Mouse (Mus musculus) lung, embryonic 14.5 days (tissue): Measurements from ENCODE around the gene Hoxa3. TPM values are rescaled to one million over a fixed set of nuclear protein-coding genes. Genes with fewer than 3 reads are reported as not detected.

ENCODE experiments used
- ATAC-seq: fragments of 200-750 bp; cut with Nextera tagmentation; 2 replicates; pipeline ENCODE4 v1.8.0; 2017; ENCODE audit warnings: mild to moderate bottlenecking, moderate TSS enrichment, moderate library complexity; ENCODE audit not compliant: insufficient read depth
- DNase-seq: peaks from one replicate; pipeline ENCODE4 v3.0.0-alpha.2; 2015
- H3K27ac ChIP-seq: fragments of 300-500 bp; sonication (generic); 2 replicates; pipeline ENCODE4 v1.5.1; 2014; ENCODE audit warnings: low read depth, mild to moderate bottlenecking, moderate library complexity
- H3K27me3 ChIP-seq: fragments of 300-500 bp; sonication (generic); 2 replicates; pipeline ENCODE4 v1.6.1; 2014; ENCODE audit warnings: low read length, control low read depth; ENCODE audit not compliant: insufficient read depth
- H3K36me3 ChIP-seq: fragments of 300-500 bp; sonication (generic); 2 replicates; pipeline ENCODE4 v1.6.1; 2014; ENCODE audit warnings: control low read depth; ENCODE audit not compliant: insufficient read depth
- H3K4me1 ChIP-seq: fragments of 300-500 bp; sonication (generic); 2 replicates; pipeline ENCODE4 v1.6.1; 2014; ENCODE audit warnings: antibody characterized with exemption, control low read depth; ENCODE audit not compliant: insufficient read depth
- H3K4me2 ChIP-seq: fragments of 300-500 bp; sonication (generic); 2 replicates; pipeline ENCODE4 v1.6.1; 2014; ENCODE audit warnings: mild to moderate bottlenecking
- H3K4me3 ChIP-seq: fragments of 300-500 bp; sonication (generic); 2 replicates; pipeline ENCODE4 v1.5.1; 2014; ENCODE audit warnings: low read depth, low read length
- H3K9ac ChIP-seq: fragments of 300-500 bp; sonication (generic); 2 replicates; pipeline ENCODE4 v1.6.1; 2014
- H3K9me3 ChIP-seq: fragments of 300-500 bp; sonication (generic); 2 replicates; pipeline ENCODE4 v1.6.1; 2016; ENCODE audit warnings: low read depth, low read length, control low read depth
- CTCF ChIP-seq: IDR thresholded peaks from 2 replicates; pipeline ENCODE4 v1.5.1; 2016; ENCODE audit warnings: antibody characterized with exemption, low read depth
- WGBS: fragments of 180-500 bp; shearing (Covaris S2); extraction: QIAGEN DNeasy Blood & Tissue Kit; methylation state at CpG from one replicate; pipeline ENCODE4 v1.1.7; 2014; 5-methylcytosine and 5-hydroxymethylcytosine counted together
- polyA plus RNA-seq: library from polyadenylated mRNA; unstranded; fragments of >200 nt; fragmentation: Nextera tagmentation; extraction: Ambion mirVana; gene quantifications from 2 replicates; pipeline ENCODE4 v1.2.1, GENCODE M21; 2014

Gene Hoxa3
- polyA plus RNA-seq, 1 experiment from 2014 or later, result 11.3 TPM

DNA sequence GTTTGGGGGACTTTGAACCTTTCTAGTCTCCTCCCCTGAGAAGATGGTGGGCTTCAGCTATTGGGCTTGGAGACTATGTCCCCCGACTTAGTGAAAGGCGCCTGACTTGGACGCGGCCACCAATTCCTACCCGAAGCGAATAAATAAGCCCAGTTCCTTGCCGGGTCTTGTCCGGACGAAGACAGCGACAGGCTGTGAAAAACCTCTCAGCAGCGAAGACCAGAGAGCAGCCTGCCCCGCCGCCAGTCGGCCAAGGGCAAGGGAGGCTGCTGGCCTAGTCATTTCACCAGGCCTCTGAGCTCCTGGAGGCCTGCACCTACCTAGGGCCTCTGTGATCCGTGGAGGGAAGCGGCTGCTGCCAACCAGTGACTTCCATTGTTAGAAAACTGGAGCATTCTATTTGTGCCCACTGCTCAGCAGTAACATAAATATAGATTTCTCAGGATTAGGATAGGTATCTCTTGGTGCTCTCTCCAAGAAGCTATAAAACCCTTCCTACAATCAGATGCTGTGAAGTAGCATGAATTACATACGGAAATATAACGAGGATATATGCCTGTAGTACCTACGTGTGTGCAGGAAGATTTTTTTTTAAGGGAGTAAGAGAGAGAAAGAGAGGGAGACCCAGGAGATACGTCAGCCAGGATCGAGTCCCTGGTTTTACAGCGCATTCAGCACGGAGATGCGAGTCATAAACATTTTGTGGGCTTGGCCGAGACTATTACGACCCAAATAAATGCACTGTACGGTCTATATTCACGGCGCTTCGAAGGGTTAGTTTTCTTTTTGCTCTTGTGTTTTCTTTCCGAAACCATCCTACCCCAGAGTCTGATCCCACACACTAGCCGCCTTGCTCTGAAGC is 7.1 kb upstream of the Hoxa3 start:
- Histone ChIP-seq H3K9ac (no peak overlapping the region), H3K9me3 (no peaks in the 10 kb centered on the region), H3K36me3 (no peaks in the 10 kb centered on the region), H3K27ac (no peak overlapping the region), H3K4me3 (peak overlapping the region; percentile 58; the same call in 1 of the 2 replicates), H3K4me1 (no peaks in the 10 kb centered on the region), H3K4me2 (peak overlapping the region; percentile 94), H3K27me3 (peaks cover 99% of the 10 kb centered on the region)
- 43% methylated on average over 32 of the region's 32 CpGs for whole genome bisulfite sequencing
- no peak for ATAC-seq
- TF ChIP-seq CTCF, result no peak
- DNase-seq, result no peak

DNA sequence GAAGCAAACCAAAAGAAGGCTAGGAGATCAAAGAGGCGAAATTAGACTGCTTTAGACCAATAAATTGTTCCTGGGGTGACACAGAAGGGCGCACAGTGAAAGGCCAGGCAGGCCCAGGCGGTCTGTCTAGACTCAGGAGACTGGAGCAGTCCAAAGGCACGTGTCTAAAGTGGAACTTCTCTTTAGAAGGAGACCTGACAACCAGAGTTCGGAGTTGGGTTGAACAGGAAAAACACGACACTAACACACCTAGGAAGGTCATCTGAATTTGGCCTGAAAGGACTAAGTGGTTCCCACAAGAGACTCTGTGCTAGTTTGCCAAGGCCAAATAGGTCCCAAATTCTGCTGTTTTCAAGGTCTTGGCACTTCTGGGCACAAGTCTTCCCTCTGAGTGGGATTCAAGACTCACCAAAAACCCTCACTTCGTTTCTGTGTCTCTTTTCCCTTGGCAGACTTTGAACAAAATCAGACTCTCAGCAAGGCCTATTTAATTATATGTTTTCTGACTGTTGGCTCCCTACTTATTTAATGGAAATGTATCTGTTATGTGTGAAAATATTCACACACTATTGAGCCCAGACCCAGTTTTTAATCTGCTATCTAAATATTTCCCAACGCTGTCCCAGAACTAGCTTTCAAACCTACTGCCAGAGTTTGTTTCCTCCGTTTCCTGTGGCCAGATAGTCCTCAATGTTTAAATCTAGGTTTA is 6.3 kb upstream of the Hoxa3 start:
- no peak for DNase-seq

GRCm38 (mm10) chr6:52218643-52219215 is 5.6 kb upstream of the Hoxa3 start:
- no peaks in the 10 kb centered on the region for H3K9me3 ChIP-seq
- H3K4me3 ChIP-seq, result no peak overlapping the region
- H3K4me1 ChIP-seq, result no peaks in the 10 kb centered on the region
- no peak overlapping the region for H3K9ac ChIP-seq
- ATAC-seq (no peak), DNase-seq (peak; percentile 20)
- H3K27ac ChIP-seq, result no peak overlapping the region
- WGBS, result 22% methylated on average over 14 of the region's 14 CpGs
- peaks cover 99% of the 10 kb centered on the region for H3K27me3 ChIP-seq
- H3K36me3 ChIP-seq, result no peaks in the 10 kb centered on the region
- no peak for TF ChIP-seq CTCF
- no peak overlapping the region for H3K4me2 ChIP-seq

More for the DNA sequence above, 6.3 kb upstream of the Hoxa3 start:
- ATAC-seq, result no peak
- H3K27me3 ChIP-seq, result peaks cover 99% of the 10 kb centered on the region
- WGBS, result 52% methylated on average over 9 of the region's 9 CpGs
- H3K9ac ChIP-seq, result no peak overlapping the region
- H3K27ac ChIP-seq, result no peak overlapping the region
- TF ChIP-seq CTCF, result no peak
- no peak overlapping the region for H3K4me3 ChIP-seq
- H3K4me1 ChIP-seq, result no peaks in the 10 kb centered on the region
- no peaks in the 10 kb centered on the region for H3K36me3 ChIP-seq
- H3K9me3 ChIP-seq, result no peaks in the 10 kb centered on the region
- no peak overlapping the region for H3K4me2 ChIP-seq

DNA sequence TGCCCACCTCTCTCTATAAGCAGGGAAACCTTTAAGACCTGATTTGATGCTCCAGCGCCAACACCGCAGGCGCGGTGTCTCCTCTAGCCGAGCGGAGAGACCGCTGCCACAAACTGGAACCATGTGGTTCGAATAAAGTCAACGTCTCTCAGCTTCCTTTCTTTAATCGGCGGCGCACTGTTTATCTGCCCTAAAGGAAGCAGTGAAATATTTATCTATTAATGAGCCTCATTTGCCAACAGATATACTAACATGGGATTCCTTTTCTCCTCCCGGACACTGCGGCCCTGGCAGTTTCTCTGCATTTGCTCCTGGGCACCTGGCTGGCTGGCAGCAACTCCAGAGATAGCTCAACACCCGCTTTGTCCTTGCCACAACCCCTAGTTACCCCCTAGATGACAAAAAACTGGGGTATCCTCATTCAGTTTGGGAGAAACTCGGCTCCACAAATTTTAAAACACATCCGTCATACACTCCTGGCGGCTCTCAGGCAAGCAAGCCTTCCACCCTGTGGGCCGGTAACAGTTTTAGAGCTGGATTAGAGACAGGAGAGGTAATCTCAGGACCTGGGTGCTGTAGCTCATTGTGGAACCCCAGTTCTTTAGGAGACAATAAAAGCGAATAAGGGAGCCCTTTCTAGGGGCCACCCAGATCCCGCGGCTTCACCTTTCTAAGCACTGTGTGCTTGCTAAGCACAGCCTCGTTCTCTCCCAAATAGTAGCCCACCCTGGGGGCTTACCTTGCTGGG is 4.9 kb upstream of the Hoxa3 start:
- ATAC-seq (no peak), DNase-seq (peak; percentile 58)
- Histone ChIP-seq H3K36me3 (no peaks in the 10 kb centered on the region), H3K27ac (no peak overlapping the region), H3K9ac (no peak overlapping the region), H3K9me3 (no peaks in the 10 kb centered on the region), H3K4me1 (no peaks in the 10 kb centered on the region), H3K4me3 (peak overlapping the region; percentile 47), H3K4me2 (peak overlapping the region; percentile 81), H3K27me3 (peaks cover 99% of the 10 kb centered on the region)
- no peak for TF ChIP-seq CTCF
- 10% methylated on average over 23 of the region's 23 CpGs for WGBS

- TF ChIP-seq CTCF, result no peak
- DNase-seq (peak; percentile 86), ATAC-seq (peak; percentile 45)
- Histone ChIP-seq H3K27ac (no peak overlapping the region), H3K36me3 (no peaks in the 10 kb centered on the region), H3K9ac (peak overlapping the region; percentile 4; the same call in 1 of the 2 replicates), H3K4me1 (no peaks in the 10 kb centered on the region), H3K4me3 (peak overlapping the region; percentile 47), H3K27me3 (peaks cover 99% of the 10 kb centered on the region), H3K9me3 (no peaks in the 10 kb centered on the region), H3K4me2 (peak overlapping the region; percentile 81)
- WGBS, result under 1% methylated on average over 25 of the region's 25 CpGs
These were observed 4.3 kb upstream of the Hoxa3 start for GRCm38 (mm10) chr6:52217459-52217768.

DNA sequence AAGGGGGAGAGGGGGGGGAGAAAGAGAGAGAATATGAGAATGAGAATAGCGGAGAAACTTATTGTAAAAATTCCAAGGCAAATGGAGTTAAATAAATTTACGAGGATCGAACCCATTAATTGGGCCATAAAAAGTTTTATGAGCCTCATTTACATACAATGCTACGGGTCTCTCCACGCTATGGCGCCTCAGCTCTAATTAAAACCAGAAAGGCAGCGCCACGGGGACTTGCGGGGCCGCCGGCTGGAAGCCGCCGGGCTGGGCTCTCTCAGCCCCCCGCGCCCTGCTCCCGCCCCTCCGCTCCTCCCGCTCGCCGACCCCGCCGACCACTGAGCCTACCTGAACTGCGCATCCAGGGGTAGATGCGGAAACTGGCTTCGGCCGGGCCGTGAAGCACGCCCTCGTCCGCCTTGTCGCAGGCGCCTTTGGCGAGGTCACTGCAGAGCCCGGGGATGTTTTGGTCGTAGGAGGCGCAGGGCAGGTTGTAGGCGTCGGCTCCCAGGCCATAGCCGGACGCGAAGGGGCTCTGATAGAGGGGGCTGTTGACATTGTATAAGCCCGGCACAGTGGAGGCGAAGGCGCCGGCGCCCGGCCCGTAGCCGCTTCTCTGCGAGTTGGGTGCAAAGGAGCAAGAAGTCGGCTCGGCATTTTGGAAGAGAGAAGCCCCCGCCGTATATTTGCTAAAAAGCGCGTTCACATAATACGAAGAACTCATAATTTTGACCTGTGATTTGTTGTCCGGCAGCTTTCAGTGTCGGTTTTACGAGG is 3.7 kb upstream of the Hoxa3 start:
- TF ChIP-seq CTCF, result no peak
- ATAC-seq (no peak), DNase-seq (peak; percentile 26)
- peak overlapping the region; percentile 47 for H3K4me3 ChIP-seq
- H3K4me2 ChIP-seq, result peak overlapping the region; percentile 81
- H3K4me1 ChIP-seq, result no peaks in the 10 kb centered on the region
- H3K9ac ChIP-seq, result peak overlapping the region; percentile 39; the same call in 1 of the 2 replicates
- 2% methylated on average over 60 of the region's 60 CpGs for WGBS
- no peaks in the 10 kb centered on the region for H3K36me3 ChIP-seq
- H3K27ac ChIP-seq, result 0 out of 2 replicates have a peak overlapping the region, but pooled peaks have one; percentile 2
- H3K9me3 ChIP-seq, result no peaks in the 10 kb centered on the region
- H3K27me3 ChIP-seq, result peaks cover 99% of the 10 kb centered on the region
